Mouse (Mus musculus): ENCODE measurements around the gene Stat5a. TPM values are rescaled to one million over a fixed set of nuclear protein-coding genes. Genes with fewer than 3 reads are reported as not detected.

Stat5a gene
- 25.8 and 32.3 TPM in 2 replicates for polyA plus RNA-seq (2012; ENCODE audit: low replicate concordance)

DNA sequence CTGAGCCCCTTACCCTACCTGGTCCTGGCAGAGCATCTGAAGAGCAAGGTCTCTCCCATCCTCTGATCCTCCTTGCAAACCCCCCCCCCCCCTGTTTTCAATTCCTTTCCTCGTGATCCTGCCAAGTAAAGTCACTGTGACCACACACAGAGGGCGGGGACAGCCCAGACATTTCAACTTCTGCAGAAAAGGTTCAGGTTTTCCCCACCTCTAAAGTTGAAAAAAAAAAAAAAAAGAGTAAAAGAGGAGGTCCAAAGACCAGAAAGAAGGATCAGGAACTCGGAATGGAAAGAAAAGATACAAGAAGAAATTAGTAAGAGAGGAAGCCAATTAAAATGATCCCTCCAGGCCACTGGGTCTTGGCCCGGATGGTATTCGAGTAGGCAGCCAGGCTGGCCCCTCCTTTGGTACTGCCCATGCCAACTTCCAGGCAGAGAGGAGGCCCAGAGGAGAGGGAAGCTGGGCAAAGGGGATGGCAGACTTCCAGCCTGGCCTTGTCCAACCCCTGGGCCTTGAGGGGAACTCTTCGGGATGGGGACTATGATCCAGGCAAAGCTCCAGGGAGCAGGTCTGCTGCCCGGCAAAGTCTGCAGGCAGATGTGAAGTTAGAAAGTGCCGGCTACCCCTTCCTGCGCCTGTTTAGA is at the start of gene Stat5a:
Gene Stat5a, plus strand, starts transcription at position 417 of the 644 bp plus-strand sequence.

DNA sequence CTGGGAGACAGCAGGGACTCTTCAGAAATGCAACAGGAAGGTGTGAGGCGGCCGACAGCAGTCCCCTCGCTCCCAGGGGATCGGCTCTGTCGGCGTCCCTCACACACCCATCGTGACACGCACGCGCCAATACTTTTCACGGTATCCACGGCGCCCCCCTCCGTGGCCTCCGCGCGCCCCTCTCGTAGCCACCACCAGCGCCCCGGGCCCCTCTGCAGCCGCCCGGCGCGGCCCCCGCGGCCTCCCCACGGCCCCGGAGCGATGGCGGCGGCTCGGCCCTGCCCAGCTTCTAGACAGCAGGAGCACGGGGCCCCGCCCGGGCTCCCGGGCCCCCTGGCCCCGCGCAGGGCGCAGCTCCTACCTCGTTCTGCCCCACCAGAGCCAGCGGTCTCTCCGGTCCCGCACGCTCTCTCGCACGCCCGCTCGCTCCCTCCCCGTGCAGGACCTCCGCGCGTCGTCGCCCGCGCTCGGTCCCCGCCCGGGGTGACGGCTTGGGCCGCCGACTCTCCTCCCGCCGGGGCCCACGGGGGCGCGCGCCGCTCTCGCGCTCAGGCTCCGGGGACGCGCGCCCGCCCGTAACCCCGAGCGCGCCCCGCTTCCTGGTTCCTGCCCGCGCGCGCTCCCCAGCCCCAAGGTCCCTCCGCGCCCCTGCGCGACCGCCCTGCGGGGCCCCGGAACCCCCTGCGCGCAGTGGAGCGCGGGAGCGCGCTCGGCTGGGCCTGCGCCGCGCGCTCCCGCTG is 8.9 kb upstream of the Stat5a start, which contains the start of gene Stat5b:
Gene Stat5b, minus strand, starts transcription at position 687 of the 740 bp plus-strand sequence.

Other genes with a start within 250 kb of the Stat5a start
- 15.7 and 34.6 TPM in 2 replicates for gene Nkiras2, start 240.1 kb upstream of the Stat5a start, polyA plus RNA-seq (2012; ENCODE audit: low replicate concordance)
- gene Dnajc7, start 239.2 kb upstream of the Stat5a start, polyA plus RNA-seq (2012; ENCODE audit: low replicate concordance): 21.8 and 31.1 TPM in 2 replicates
- gene Zfp385c, start 166.9 kb upstream of the Stat5a start, polyA plus RNA-seq (2012; ENCODE audit: low replicate concordance): not detected in 2 replicates
- 28.8 and 34.9 TPM in 2 replicates for gene Dhx58, start 155.1 kb upstream of the Stat5a start, polyA plus RNA-seq (2012; ENCODE audit: low replicate concordance)
- 93.8 and 113 TPM in 2 replicates for gene Kat2a, start 146.9 kb upstream of the Stat5a start, polyA plus RNA-seq (2012; ENCODE audit: low replicate concordance)
- gene Hspb9, start 145.5 kb upstream of the Stat5a start, polyA plus RNA-seq (2012; ENCODE audit: low replicate concordance): 0.71 TPM in 1 of 2 replicates, not detected in the other
- 394 and 541 TPM in 2 replicates for gene Rab5c, start 121.1 kb upstream of the Stat5a start, polyA plus RNA-seq (2012; ENCODE audit: low replicate concordance)
- 0.09 and 0.55 TPM in 2 replicates for gene Kcnh4, start 99.4 kb upstream of the Stat5a start, polyA plus RNA-seq (2012; ENCODE audit: low replicate concordance)
- gene Hcrt, start 96.4 kb upstream of the Stat5a start, polyA plus RNA-seq (2012; ENCODE audit: low replicate concordance): not detected in 2 replicates
- gene Ghdc, start 88.4 kb upstream of the Stat5a start, polyA plus RNA-seq (2012; ENCODE audit: low replicate concordance): 6.6 and 9.5 TPM in 2 replicates
- gene Stat5b, start 8.6 kb upstream of the Stat5a start, polyA plus RNA-seq (2012; ENCODE audit: low replicate concordance): 27.4 and 38.6 TPM in 2 replicates
- gene Stat3, start 80.2 kb downstream of the Stat5a start, polyA plus RNA-seq (2012; ENCODE audit: low replicate concordance): 22.0 and 45.8 TPM in 2 replicates
- 7.5 and 8.9 TPM in 2 replicates for gene Cavin1, start 111.5 kb downstream of the Stat5a start, polyA plus RNA-seq (2012; ENCODE audit: low replicate concordance)
- gene Atp6v0a1, start 150.1 kb downstream of the Stat5a start, polyA plus RNA-seq (2012; ENCODE audit: low replicate concordance): 80.6 and 100 TPM in 2 replicates
- 4.8 and 25.3 TPM in 2 replicates for gene Naglu, start 210.7 kb downstream of the Stat5a start, polyA plus RNA-seq (2012; ENCODE audit: low replicate concordance)
- not detected in 2 replicates for gene Hsd17b1, start 219.1 kb downstream of the Stat5a start, polyA plus RNA-seq (2012; ENCODE audit: low replicate concordance)
- 28.2 and 48.5 TPM in 2 replicates for gene Coasy, start 223.2 kb downstream of the Stat5a start, polyA plus RNA-seq (2012; ENCODE audit: low replicate concordance)
- 13.7 and 31.7 TPM in 2 replicates for gene Mlx, start 227.9 kb downstream of the Stat5a start, polyA plus RNA-seq (2012; ENCODE audit: low replicate concordance)
- 16.3 and 18.1 TPM in 2 replicates for gene Psmc3ip, start 236.1 kb downstream of the Stat5a start, polyA plus RNA-seq (2012; ENCODE audit: low replicate concordance)